Mouse (Mus musculus) spleen, adult 2 months (tissue): ENCODE results near the gene Sema6c.

Experiments used
- CTCF ChIP-seq: fragments of 200-500 bp; IDR thresholded peaks from 2 replicates; pipeline ENCODE4 v1.5.1; 2011; ENCODE audit warnings: mild to moderate bottlenecking, inconsistent platforms; ENCODE audit not compliant: insufficient read depth, insufficient read length, insufficient replicate concordance; ENCODE audit errors: extremely low read depth
- POLR2A ChIP-seq: fragments of 200-500 bp; IDR thresholded peaks from 2 replicates; pipeline ENCODE4 v1.6.1; 2011; ENCODE audit warnings: low read depth, low read length, inconsistent platforms

- TF ChIP-seq POLR2A: no peak
- TF ChIP-seq CTCF: peak; percentile 96
Measured at GRCm38 (mm10) chr3:95142617-95143011, 17.6 kb upstream of the Sema6c start.
